Mouse (Mus musculus) gastrocnemius, postnatal 36 days (tissue): ENCODE results near the gene Wscd2. TPM values are rescaled to one million over a fixed set of nuclear protein-coding genes. Genes with fewer than 3 reads are reported as not detected.

Experiments
- DNase-seq, 2 experiments: peaks; one replicate each; pipeline ENCODE4 v3.0.0; 2022
- intact Hi-C: fragments of 180-260 bp; cut with DNase I; formaldehyde crosslinking; loops from one replicate; pipeline ENCODE4 v1.15.1; 2025
- long read RNA-seq, 2 experiments: library from polyadenylated mRNA; stranded (forward); transcript quantifications; one replicate each; pipeline ENCODE4 v2.0.0; 2021
- total RNA-seq, 2 experiments: library from RNA; stranded (reverse); gene quantifications; 2 replicates each; pipeline ENCODE4 v1.2.3; 2021

Gene Wscd2
- under 1 TPM; 0.23 to 0.30 TPM for total RNA-seq
- long read RNA-seq, experiment 1, partial matches to known transcripts: 0 of 1 reads
- long read RNA-seq, experiment 1, other reads (novel, unspliced or antisense): 1 of 1 reads
- long read RNA-seq, experiment 2: 0 reads

DNA sequence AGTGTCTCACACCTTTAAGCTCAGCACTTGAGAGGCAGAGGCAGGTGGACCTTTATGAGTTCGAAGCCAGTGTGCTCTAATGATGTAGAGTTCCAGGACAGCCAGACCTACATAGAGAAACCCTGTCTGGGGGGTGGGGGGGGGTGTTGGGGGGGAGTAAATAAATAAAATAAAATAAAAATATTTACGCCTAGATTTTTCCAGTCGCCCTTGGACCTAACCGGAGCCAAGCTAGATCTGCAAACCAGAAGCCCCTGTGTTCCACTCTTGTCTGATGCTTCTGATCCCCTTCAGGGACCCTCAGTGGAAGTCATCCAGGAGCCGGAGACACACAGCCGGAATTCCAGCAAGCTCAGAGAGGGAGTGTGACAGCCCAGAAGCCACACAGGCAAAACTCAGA, at the start of gene Wscd2:
Gene Wscd2, plus strand, starts transcription at position 301 of the 400 bp plus-strand sequence.
- intact Hi-C loops: no loop called here
- no peak for DNase-seq

GRCm38 (mm10) chr5:113442180-113442579, 48.0 kb upstream of the Wscd2 start:
- intact Hi-C loops: no loop called here
- no peak for DNase-seq

GRCm38 (mm10) chr5:113448023-113448734, 42.0 kb upstream of the Wscd2 start:
- DNase-seq: no peak
- intact Hi-C loops: no loop called here

DNA sequence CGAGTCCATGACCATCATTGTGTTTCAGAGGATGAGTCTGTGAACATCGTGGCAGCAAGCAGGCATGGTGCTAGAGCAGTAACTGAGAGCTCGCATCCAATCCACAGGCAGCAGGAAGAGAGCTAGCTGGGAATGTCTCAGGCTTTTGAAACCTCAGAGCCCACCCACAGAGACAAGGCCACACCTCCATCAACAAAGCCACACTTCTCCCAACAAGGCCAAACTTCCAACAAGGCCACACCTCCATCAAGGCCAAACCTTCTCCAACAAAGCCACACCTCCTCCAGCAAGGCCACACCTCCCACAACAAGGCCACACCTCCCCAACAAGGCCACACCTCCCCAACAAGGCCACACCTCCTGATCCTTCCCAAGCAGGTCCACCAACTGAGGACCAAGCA, 40.8 kb upstream of the Wscd2 start:
- DNase-seq: no peak
- intact Hi-C loops: no loop called here

DNA sequence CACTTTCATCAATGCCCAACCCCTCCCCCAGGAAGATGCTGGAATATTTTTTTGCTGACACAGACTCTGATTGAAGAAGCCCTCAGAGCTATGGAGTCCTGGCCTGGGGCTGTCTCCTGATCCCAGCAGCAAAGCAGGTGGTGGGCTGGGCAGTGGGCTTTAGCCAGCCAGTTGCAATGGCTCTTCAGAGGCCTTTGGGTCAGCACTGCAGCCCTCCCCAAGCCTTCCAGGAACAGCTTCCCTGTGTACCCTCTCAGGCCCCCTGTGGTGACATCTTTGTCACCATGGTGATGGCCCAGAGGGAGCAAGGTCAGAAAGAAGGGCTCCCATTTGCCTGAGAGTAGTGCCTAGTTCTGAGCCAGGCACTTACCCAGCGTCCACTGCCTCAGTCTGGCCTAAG, 37.4 kb upstream of the Wscd2 start:
- intact Hi-C loops: no loop called here
- DNase-seq: no peak

- intact Hi-C loops: no loop called here
- no peak for DNase-seq
These were observed 36.8 kb upstream of the Wscd2 start for GRCm38 (mm10) chr5:113453356-113453755.

DNA sequence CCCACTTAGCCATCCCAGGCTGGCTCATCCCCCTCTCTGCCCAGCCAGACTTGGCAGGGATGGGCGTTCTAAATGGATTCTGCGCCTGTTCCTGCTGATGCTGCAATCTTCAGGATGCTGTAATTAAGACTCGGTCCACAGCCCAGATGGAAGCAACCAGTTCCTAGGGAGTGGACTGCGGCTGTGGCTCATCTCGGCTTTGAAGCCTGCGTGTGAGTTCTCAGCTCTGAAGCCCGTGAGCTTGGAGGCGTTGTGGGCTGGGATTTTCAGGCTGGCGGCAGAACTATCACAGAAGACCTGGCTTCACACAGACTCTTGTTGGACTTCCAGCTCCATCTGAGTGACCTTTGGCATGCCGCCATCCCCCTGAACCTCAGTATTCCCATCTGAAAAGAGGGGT, 34.1 kb upstream of the Wscd2 start:
- no peak for DNase-seq
- intact Hi-C loops: no loop called here

DNA sequence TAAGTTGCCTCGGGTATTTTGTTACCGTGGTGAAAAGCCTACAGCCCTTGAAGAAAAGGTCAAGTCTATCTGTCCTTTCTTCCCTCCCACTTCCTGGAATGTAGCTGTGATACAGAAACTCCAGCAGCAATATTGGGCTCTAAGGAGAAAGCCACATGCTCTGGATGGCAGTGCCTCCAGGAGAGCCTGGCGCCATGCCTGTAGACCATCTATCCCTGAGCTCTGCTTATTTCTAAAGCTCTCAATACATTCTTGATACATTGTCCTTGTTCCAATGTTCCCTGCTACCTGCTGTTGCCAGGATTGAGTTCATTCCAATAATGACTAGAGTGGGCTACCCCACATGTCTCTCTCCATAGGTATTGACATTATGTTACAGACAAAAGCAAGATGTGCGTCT, 33.4 kb upstream of the Wscd2 start:
- no peak for DNase-seq
- intact Hi-C loops: no loop called here

- no peak for DNase-seq
- intact Hi-C loops: no loop called here
These were observed 32.9 kb upstream of the Wscd2 start for GRCm38 (mm10) chr5:113457260-113457659.

GRCm38 (mm10) chr5:113459942-113460341, 30.2 kb upstream of the Wscd2 start:
- DNase-seq: no peak
- intact Hi-C loops: loop anchor here (5.0 kb wide), 1 partner anchor 112 kb away; no protein-coding TSS in a partner anchor

DNA sequence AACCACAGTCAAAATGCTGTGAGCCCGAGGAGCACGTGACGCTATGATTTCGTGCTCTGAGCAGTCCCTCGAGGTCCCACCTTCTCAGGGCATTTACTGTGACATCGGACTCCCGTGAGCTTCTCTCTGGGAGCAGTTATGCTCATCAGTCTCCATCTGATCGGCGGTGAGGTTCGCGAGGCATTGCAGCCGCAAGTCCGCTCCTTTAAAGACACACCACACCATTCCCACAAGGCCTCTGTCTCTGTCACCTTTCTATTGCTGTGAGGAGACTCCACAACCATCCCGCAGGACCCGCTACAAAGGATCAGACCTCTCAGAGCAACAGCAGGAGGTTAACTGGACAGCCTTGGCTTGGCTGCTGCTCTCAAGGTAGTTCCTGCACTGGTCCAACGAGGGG, 28.6 kb upstream of the Wscd2 start:
- intact Hi-C loops: loop anchor here (5.0 kb wide), 1 partner anchor 111 kb away; no protein-coding TSS in a partner anchor
- DNase-seq: no peak

- no peak for DNase-seq
- intact Hi-C loops: loop anchor here (5.0 kb wide), 1 partner anchor 110 kb away; no protein-coding TSS in a partner anchor
These were observed 28.0 kb upstream of the Wscd2 start for GRCm38 (mm10) chr5:113461998-113462625.

DNA sequence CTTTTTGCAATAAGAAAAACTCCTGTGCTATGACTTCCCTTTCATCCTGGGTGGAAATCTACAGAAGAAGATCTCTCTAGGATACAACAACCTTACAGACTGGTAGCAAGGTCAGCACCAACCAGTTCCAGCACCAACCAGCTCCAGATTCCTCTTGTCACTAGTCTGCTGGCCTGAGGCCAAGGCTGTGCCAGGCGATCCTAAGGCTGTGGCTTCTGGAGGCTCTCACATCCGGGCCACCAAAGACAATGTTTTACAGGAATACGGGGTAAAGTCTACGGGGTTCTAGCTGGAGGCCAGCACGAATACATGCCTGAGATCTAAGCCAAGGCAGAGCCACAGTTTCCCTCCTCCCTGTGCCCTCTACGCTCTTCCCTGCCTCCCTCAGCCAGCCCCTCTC, 25.4 kb upstream of the Wscd2 start:
- intact Hi-C loops: loop anchor here (5.0 kb wide), 1 partner anchor 108 kb away; no protein-coding TSS in a partner anchor
- no peak for DNase-seq

GRCm38 (mm10) chr5:113466536-113466935, 23.6 kb upstream of the Wscd2 start:
- intact Hi-C loops: no loop called here
- DNase-seq: no peak

GRCm38 (mm10) chr5:113467072-113467471, 23.1 kb upstream of the Wscd2 start:
- DNase-seq: no peak
- intact Hi-C loops: no loop called here

DNA sequence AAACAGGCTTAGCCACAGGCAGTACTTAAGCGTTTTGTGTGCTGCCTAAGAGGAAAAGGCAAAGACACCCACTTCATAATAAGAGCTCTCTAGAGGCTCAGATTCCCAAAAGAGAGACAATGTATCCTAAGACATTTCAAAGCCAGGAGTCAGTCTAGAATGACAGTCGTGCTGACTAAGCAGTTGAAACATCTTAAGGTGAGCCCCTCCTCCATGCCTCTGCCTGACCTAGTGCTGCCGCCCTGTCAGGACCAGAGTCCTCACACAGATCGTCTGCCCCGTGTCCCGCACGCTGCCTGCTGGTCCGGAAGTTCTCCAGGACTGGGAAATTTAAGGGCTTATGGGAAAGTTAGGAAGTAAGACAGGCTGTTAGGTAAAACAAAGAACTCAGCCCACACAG, 22.4 kb upstream of the Wscd2 start:
- intact Hi-C loops: no loop called here
- DNase-seq: no peak

GRCm38 (mm10) chr5:113468625-113469024, 21.5 kb upstream of the Wscd2 start:
- DNase-seq: no peak
- intact Hi-C loops: no loop called here

- no peak for DNase-seq
- intact Hi-C loops: no loop called here
These were observed 20.9 kb upstream of the Wscd2 start for GRCm38 (mm10) chr5:113469231-113469630.

- intact Hi-C loops: no loop called here
- DNase-seq: no peak
These were observed 20.3 kb upstream of the Wscd2 start for GRCm38 (mm10) chr5:113469826-113470225.

DNA sequence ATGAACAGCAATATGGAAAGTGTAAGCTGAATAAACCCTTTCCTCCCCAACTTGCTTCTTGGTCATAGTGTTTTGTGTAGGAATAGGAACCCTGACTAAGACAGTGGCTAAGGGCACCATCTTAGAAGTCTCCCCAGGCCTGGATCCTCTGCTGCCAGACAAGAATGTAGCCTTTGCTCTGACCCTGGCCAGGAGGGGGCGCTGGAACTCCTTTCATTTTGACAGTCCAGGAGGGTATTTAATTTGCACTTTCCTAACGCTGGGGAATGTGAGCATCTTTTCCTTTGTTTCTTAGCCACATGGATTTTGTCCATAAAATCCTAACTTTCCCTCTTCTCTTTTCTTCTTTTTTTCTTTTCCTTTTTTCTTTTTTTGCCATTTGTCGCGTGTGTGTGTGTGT, 18.7 kb upstream of the Wscd2 start:
- intact Hi-C loops: no loop called here
- peak; percentile 58 to 70 for DNase-seq

- intact Hi-C loops: no loop called here
- DNase-seq: no peak
These were observed 17.8 kb upstream of the Wscd2 start for GRCm38 (mm10) chr5:113472339-113472738.

DNA sequence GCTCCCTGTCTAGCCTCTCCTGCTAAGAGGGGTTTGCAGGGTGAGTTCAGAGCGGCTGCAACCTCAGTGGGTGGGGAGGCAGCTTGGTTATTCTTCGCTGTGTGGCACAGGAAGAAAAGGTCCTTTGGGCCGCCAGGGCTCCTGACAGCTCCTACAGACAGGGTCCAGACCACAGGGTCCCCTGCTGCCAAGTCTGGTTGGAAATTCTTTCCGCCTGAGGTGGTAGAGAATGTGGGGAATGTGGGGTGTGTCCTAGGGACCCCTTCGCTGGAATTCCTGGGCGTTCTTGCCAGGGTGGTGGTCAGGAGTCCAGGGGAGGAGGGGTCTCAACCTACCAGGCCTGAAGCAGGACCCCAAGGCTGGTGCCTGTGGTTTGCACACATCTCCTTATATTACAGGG, 13.3 kb upstream of the Wscd2 start:
- intact Hi-C loops: no loop called here

More for the DNA sequence above, 13.3 kb upstream of the Wscd2 start:
- no peak for DNase-seq
